Mouse (Mus musculus) splenic B cell, adult 2 months (primary cell): ENCODE results near the gene Tns2.
A peak's percentile ranks its signal among the peaks of the same experiment; 100 is the strongest.

Experiments used
- DNase-seq: peaks from one replicate; pipeline ENCODE4 v3.0.0-alpha.2; 2011; ENCODE audit warnings: low read depth, low spot score
- H3K27me3 ChIP-seq: 2 replicates; pipeline ENCODE4 v1.6.1; 2012; ENCODE audit warnings: mild to moderate bottlenecking, low read length, moderate library complexity, mixed read lengths; ENCODE audit not compliant: control insufficient read depth, poor library complexity, insufficient read depth, severe bottlenecking
- H3K36me3 ChIP-seq: 2 replicates; pipeline ENCODE4 v1.6.1; 2012; ENCODE audit warnings: mild to moderate bottlenecking, low read length, moderate library complexity, mixed read lengths; ENCODE audit not compliant: control insufficient read depth, poor library complexity, insufficient read depth, severe bottlenecking

Gene Tns2

GRCm38 (mm10) chr15:102135522-102136128 is 35.4 kb downstream of the Tns2 start:
- peaks cover 3% of the 10 kb centered on the region for H3K36me3 ChIP-seq
- no peak for DNase-seq
- no peaks in the 10 kb centered on the region for H3K27me3 ChIP-seq

DNA sequence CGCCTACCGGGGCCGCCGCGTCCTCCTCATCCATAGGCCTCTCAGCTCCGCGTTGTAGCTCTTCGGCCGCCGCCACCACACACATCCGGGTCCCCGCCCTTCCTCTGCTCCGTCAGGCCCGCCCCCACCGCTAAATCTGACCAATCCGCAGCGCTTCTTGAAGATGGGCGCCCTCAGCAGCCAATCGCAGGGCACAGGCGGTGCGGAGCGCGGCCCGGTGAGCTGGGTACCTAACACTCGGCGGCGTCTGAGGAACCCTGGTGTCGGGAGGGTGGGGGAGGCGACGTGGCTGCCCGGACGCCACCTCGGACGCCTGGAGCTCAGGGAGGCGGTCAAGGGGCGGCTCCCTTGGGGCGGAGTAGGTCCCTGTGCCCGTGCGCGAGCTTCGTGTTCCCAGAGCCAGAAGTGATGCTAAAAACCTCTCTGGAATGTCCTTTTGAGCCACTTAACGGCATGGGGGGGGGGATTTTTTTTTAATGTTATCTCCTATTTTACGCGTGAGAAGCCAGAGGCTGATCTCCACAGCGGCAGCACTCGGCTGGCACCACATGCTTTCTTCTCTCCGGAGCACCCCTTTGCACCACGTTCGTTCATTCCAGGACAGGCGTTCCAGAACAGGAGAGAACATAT is 36.0 kb downstream of the Tns2 start, which contains the start of gene Spryd3:
Spryd3 (minus strand) TSS at position 106 of the 630 bp plus-strand sequence.
- peaks cover 3% of the 10 kb centered on the region for H3K36me3 ChIP-seq
- H3K27me3 ChIP-seq, result no peaks in the 10 kb centered on the region
- DNase-seq, result peak; percentile 97

DNA sequence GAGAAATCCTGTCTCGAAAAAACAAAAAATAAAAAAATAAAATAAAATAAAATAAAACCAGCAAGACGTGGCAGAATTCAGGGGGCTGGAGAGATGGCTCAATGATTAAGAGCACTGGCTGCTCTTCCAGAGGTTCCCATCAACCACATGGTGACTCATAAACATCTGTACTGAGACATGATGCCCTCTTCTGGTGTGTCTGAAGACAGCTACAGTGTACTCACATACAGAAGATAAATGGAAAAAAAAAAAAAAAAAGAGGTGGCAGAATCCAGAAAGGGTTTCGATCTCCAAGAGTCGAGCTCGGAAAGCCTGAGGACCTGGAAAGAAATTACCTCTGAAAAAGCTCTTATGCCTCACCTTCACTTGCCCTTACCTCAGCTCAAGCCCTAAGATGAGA is 40.9 kb downstream of the Tns2 start:
- DNase-seq, result no peak
- no peaks in the 10 kb centered on the region for H3K36me3 ChIP-seq
- 0 out of 2 replicates have a peak, but pooled peaks cover 1% of the 10 kb centered on the region for H3K27me3 ChIP-seq

- no peak for DNase-seq
- Histone ChIP-seq H3K27me3 (0 out of 2 replicates have a peak, but pooled peaks cover 1% of the 10 kb centered on the region), H3K36me3 (no peaks in the 10 kb centered on the region)
These were observed 43.0 kb downstream of the Tns2 start for GRCm38 (mm10) chr15:102142914-102143912.

DNA sequence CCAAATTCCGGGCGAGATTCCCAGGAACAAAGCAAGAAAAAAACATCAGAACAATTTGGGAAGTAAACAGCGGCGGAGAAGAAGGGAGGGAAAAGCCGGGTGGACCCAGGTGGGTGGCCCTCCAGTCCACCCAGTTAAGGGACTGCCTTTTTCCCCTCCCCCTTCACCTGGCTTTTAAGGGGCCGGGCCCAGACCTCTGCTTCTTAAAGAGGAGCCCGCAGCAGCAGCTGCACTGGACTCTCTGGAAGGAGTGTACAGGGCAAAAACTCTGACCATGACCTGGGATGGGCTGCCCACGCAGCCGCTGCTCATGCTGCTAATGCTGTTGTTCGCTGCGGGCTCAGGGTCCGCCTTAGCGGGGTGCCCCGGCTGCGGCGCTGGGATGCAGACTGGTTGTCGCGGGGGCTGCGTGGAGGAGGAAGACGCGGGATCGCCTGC is 44.1 kb downstream of the Tns2 start, which contains the start of gene Igfbp6:
Igfbp6 (plus strand) TSS at position 89 of the 438 bp plus-strand sequence.
- no peak for DNase-seq
- Histone ChIP-seq H3K36me3 (no peaks in the 10 kb centered on the region), H3K27me3 (0 out of 2 replicates have a peak, but pooled peaks cover 1% of the 10 kb centered on the region)

- no peaks in the 10 kb centered on the region for H3K36me3 ChIP-seq
These were observed 44.5 kb downstream of the Tns2 start for GRCm38 (mm10) chr15:102144726-102145125.

GRCm38 (mm10) chr15:102145330-102145729 is 45.1 kb downstream of the Tns2 start:
- no peak for DNase-seq

More at GRCm38 (mm10) chr15:102144726-102145125, 44.5 kb downstream of the Tns2 start:
- H3K27me3 ChIP-seq, result 0 out of 2 replicates have a peak, but pooled peaks cover 1% of the 10 kb centered on the region
- DNase-seq, result no peak

GRCm38 (mm10) chr15:102146089-102146488 is 45.9 kb downstream of the Tns2 start:
- 0 out of 2 replicates have a peak, but pooled peaks cover 1% of the 10 kb centered on the region for H3K27me3 ChIP-seq
- DNase-seq, result no peak
- no peaks in the 10 kb centered on the region for H3K36me3 ChIP-seq

More at GRCm38 (mm10) chr15:102145330-102145729, 45.1 kb downstream of the Tns2 start:
- Histone ChIP-seq H3K27me3 (0 out of 2 replicates have a peak, but pooled peaks cover 1% of the 10 kb centered on the region), H3K36me3 (no peaks in the 10 kb centered on the region)

DNA sequence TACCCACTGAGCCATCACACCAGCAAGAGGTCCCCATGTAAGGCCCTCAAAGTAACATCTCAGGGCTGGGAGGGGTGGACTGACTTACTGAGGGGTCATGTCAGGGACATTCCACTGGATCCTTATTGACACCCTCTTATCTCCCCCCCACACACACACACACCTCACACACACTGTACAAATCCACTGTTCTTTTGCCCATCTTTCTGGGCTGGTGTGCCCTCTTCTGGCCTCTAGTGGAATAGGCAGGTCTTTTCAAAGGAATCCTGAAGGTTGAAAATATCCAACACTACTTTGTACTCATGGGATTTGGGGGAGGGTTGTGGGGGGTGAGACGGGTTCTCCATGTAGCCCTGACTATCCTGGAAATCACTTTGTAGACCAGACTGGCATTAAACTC is 46.7 kb downstream of the Tns2 start:
- Histone ChIP-seq H3K36me3 (no peaks in the 10 kb centered on the region), H3K27me3 (0 out of 2 replicates have a peak, but pooled peaks cover 1% of the 10 kb centered on the region)
- DNase-seq, result peak; percentile 60

- Histone ChIP-seq H3K36me3 (no peaks in the 10 kb centered on the region), H3K27me3 (0 out of 2 replicates have a peak, but pooled peaks cover 1% of the 10 kb centered on the region)
- DNase-seq, result no peak
These were observed 47.6 kb downstream of the Tns2 start for GRCm38 (mm10) chr15:102147674-102148402.

GRCm38 (mm10) chr15:102149561-102149960 is 49.3 kb downstream of the Tns2 start:
- no peaks in the 10 kb centered on the region for H3K36me3 ChIP-seq
- 0 out of 2 replicates have a peak, but pooled peaks cover 1% of the 10 kb centered on the region for H3K27me3 ChIP-seq
- DNase-seq, result no peak

DNA sequence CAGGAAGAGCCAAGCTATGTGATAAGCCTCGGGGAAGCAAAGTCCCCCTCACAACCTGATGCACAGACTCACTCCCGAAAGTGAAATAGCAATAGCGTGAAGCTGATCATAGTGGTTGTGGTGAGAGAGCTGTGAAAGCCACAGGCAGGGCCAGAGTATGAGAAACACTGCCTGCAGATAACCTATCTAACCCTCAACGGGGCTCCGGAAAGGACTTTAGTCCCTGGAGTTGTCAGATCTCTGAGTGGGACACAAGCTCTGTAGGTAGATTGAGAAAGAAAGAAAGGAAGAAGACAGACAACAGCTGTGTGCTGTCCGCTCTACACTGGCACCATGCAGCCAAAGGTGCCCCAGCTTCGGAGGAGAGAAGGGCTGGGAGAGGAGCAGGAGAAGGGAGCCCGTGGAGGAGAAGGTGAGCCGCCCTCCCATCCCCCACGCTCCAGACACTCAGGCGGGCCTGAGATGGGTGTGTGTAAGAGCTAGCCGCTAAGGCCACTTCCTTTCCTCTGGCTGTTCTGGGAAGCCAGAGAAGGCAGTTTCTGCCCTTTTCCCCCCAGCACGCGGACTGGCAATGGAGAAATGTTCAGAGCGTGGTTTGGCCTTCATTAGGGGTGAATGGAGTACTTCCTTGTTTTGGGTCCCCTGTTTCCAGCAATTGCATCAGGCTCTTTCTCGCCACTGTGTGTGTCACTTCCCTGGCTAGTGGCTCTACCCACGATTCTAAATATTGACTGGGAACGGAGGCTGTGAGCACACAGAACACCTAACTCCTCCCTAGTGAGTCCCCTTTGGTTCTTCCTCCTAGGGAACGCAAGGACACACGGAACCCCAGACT is 50.3 kb downstream of the Tns2 start, which contains the start of gene Soat2:
Soat2 (plus strand) TSS at position 226 of the 835 bp plus-strand sequence.
- H3K36me3 ChIP-seq, result no peaks in the 10 kb centered on the region
- no peak for DNase-seq
- no peaks in the 10 kb centered on the region for H3K27me3 ChIP-seq

- no peaks in the 10 kb centered on the region for H3K27me3 ChIP-seq
- DNase-seq, result no peak
- no peaks in the 10 kb centered on the region for H3K36me3 ChIP-seq
These were observed 52.4 kb downstream of the Tns2 start for GRCm38 (mm10) chr15:102152646-102153045.
